Mouse (Mus musculus) cerebellum, adult 2 months (tissue): ENCODE measurements around the gene Mfsd12. TPM values are rescaled to one million over a fixed set of nuclear protein-coding genes. Genes with fewer than 3 reads are reported as not detected.

Experiments used
- DNase-seq, 2 experiments: peaks; one replicate each; pipeline ENCODE4 v3.0.0; 2021
- H3K27ac ChIP-seq: fragments of 200-500 bp; 2 replicates; pipeline ENCODE4 v1.5.1; 2012; ENCODE audit warnings: low read length, control low read depth, inconsistent platforms; ENCODE audit not compliant: insufficient read depth
- H3K27me3 ChIP-seq: fragments of 200-500 bp; 2 replicates; pipeline ENCODE4 v1.6.1; 2012; ENCODE audit warnings: inconsistent platforms, mild to moderate bottlenecking, low read length, moderate library complexity; ENCODE audit not compliant: control insufficient read depth, insufficient read depth
- H3K4me1 ChIP-seq: fragments of 200-500 bp; 2 replicates; pipeline ENCODE4 v1.6.1; 2011; ENCODE audit warnings: low read length; ENCODE audit not compliant: control insufficient read depth, insufficient read depth
- H3K4me3 ChIP-seq: fragments of 200-500 bp; replicated peaks from 2 replicates; pipeline ENCODE3; 2011; ENCODE audit warnings: mild to moderate bottlenecking, low read depth, low read length, control low read depth; ENCODE audit not compliant: insufficient read depth
- CTCF ChIP-seq: fragments of 200-500 bp; IDR thresholded peaks from 2 replicates; pipeline ENCODE4 v1.5.1; 2011; ENCODE audit warnings: low read depth, mild to moderate bottlenecking, control low read depth, low read length, moderate library complexity, borderline replicate concordance; ENCODE audit not compliant: insufficient read depth
- POLR2A ChIP-seq: fragments of 200-500 bp; IDR thresholded peaks from 2 replicates; pipeline ENCODE4 v1.6.1; 2011; ENCODE audit warnings: low read length, control low read depth, borderline replicate concordance; ENCODE audit not compliant: insufficient read depth
- WGBS: fragments of 180-500 bp; shearing (Covaris S2); methylation state at CpG from one replicate; pipeline ENCODE4 v1.1.7; 2018; 5-methylcytosine and 5-hydroxymethylcytosine counted together
- polyA plus RNA-seq: library from polyadenylated mRNA; depleted of rRNA; stranded (reverse); fragments of >200 nt; gene quantifications from 2 replicates; pipeline ENCODE4 v1.2.3, GENCODE M21; 2012

The Mfsd12 gene
- polyA plus RNA-seq, 1 experiment: 35.0 TPM

GRCm38 (mm10) chr10:81390678-81390965 is 33.3 kb downstream of the Mfsd12 start:
- DNase-seq: peak in 1 of 2 experiments; percentile 40
- Histone ChIP-seq H3K4me3 (no peak overlapping the region), H3K27me3 (no peaks in the 10 kb centered on the region), H3K27ac (no peak overlapping the region), H3K4me1 (peaks cover 17% of the 10 kb centered on the region)
- no peak for TF ChIP-seq CTCF
- no peak for TF ChIP-seq POLR2A
- 78% methylated on average over 13 of the region's 13 CpGs for WGBS

GRCm38 (mm10) chr10:81392270-81392669 is 35.0 kb downstream of the Mfsd12 start:
- H3K4me1 ChIP-seq: peaks cover 27% of the 10 kb centered on the region
- 77% methylated on average over 6 of the region's 6 CpGs for WGBS

GRCm38 (mm10) chr10:81392781-81393185 is 35.5 kb downstream of the Mfsd12 start, which contains the start of gene Smim24:
TSS of gene Smim24 (plus strand) at chr10:81393051.
- H3K27me3 ChIP-seq: no peaks in the 10 kb centered on the region
- no peak within 1 kb of the TSS for H3K4me3 ChIP-seq
- WGBS: 44% methylated on average over 14 of the region's 14 CpGs
- TF ChIP-seq POLR2A (no peak), CTCF (no peak)
- peaks cover 28% of the 10 kb centered on the region for H3K4me1 ChIP-seq
- no peak for DNase-seq
- H3K27ac ChIP-seq: no peak within 1 kb of the TSS

More at GRCm38 (mm10) chr10:81392270-81392669, 35.0 kb downstream of the Mfsd12 start:
- Histone ChIP-seq H3K27me3 (no peaks in the 10 kb centered on the region), H3K4me3 (no peak overlapping the region), H3K27ac (no peak overlapping the region)
- no peak for TF ChIP-seq POLR2A
- no peak for TF ChIP-seq CTCF
- DNase-seq: no peak

- TF ChIP-seq POLR2A (no peak), CTCF (no peak)
- WGBS: 16% methylated on average over 19 of the region's 19 CpGs
- H3K27me3 ChIP-seq: no peaks in the 10 kb centered on the region
- no peak for DNase-seq
- H3K4me1 ChIP-seq: peaks cover 34% of the 10 kb centered on the region
- no peak overlapping the region for H3K4me3 ChIP-seq
- no peak overlapping the region for H3K27ac ChIP-seq
Measured at GRCm38 (mm10) chr10:81393456-81394063, 36.3 kb downstream of the Mfsd12 start.

- Histone ChIP-seq H3K4me1 (peaks cover 46% of the 10 kb centered on the region), H3K4me3 (no peak overlapping the region), H3K27ac (no peak overlapping the region), H3K27me3 (no peaks in the 10 kb centered on the region)
- DNase-seq: peak; percentile 61 to 79
- WGBS: 9% methylated on average over 5 of the region's 5 CpGs
- no peak for TF ChIP-seq POLR2A
- peak; percentile 93 for TF ChIP-seq CTCF
Measured at GRCm38 (mm10) chr10:81395127-81395526, 37.8 kb downstream of the Mfsd12 start.

GRCm38 (mm10) chr10:81395865-81396264 is 38.6 kb downstream of the Mfsd12 start:
- Histone ChIP-seq H3K27ac (no peak overlapping the region), H3K27me3 (no peaks in the 10 kb centered on the region), H3K4me1 (peaks cover 51% of the 10 kb centered on the region), H3K4me3 (no peak overlapping the region)
- DNase-seq: peak in 1 of 2 experiments; percentile 50
- TF ChIP-seq POLR2A: no peak
- TF ChIP-seq CTCF: no peak
- WGBS: 34% methylated on average over 4 of the region's 4 CpGs

GRCm38 (mm10) chr10:81396749-81397148 is 39.5 kb downstream of the Mfsd12 start:
- 60% methylated on average over 5 of the region's 5 CpGs for WGBS
- TF ChIP-seq POLR2A (no peak), CTCF (no peak)
- no peak overlapping the region for H3K4me3 ChIP-seq
- peaks cover 60% of the 10 kb centered on the region for H3K4me1 ChIP-seq
- peak in 1 of 2 experiments; percentile 45 for DNase-seq
- no peaks in the 10 kb centered on the region for H3K27me3 ChIP-seq
- H3K27ac ChIP-seq: no peak overlapping the region

GRCm38 (mm10) chr10:81399296-81399695 is 42.0 kb downstream of the Mfsd12 start:
- H3K4me1 ChIP-seq: peaks cover 67% of the 10 kb centered on the region
- DNase-seq: peak in 1 of 2 experiments; percentile 53
- H3K27ac ChIP-seq: no peak overlapping the region
- 13% methylated on average over 5 of the region's 5 CpGs for WGBS
- no peaks in the 10 kb centered on the region for H3K27me3 ChIP-seq
- TF ChIP-seq CTCF: no peak
- no peak for TF ChIP-seq POLR2A
- H3K4me3 ChIP-seq: no peak overlapping the region
